Mouse (Mus musculus) layer of hippocampus, postnatal 25 days (tissue): ENCODE results near the gene Nol6. TPM values are rescaled to one million over a fixed set of nuclear protein-coding genes. Genes with fewer than 3 reads are reported as not detected.
"Not testable (repeated sequence)": the region's sequence is repeated elsewhere in the genome, so short reads cannot be mapped to it uniquely, and the experiment has no call there.

ENCODE experiments used
- DNase-seq, 2 experiments: peaks; one replicate each; pipeline ENCODE4 v3.0.0; 2022; ENCODE audit warnings: mixed read lengths in 2 of 2, low spot score in 1 of 2; ENCODE audit errors: extremely low spot score in 1 of 2
- total RNA-seq, 2 experiments: library from RNA; stranded (reverse); gene quantifications; 2 replicates each; pipeline ENCODE4 v1.2.3; 2021

The Nol6 gene
- total RNA-seq, 2 experiments from 2014 or later: 101 to 103 TPM

DNA sequence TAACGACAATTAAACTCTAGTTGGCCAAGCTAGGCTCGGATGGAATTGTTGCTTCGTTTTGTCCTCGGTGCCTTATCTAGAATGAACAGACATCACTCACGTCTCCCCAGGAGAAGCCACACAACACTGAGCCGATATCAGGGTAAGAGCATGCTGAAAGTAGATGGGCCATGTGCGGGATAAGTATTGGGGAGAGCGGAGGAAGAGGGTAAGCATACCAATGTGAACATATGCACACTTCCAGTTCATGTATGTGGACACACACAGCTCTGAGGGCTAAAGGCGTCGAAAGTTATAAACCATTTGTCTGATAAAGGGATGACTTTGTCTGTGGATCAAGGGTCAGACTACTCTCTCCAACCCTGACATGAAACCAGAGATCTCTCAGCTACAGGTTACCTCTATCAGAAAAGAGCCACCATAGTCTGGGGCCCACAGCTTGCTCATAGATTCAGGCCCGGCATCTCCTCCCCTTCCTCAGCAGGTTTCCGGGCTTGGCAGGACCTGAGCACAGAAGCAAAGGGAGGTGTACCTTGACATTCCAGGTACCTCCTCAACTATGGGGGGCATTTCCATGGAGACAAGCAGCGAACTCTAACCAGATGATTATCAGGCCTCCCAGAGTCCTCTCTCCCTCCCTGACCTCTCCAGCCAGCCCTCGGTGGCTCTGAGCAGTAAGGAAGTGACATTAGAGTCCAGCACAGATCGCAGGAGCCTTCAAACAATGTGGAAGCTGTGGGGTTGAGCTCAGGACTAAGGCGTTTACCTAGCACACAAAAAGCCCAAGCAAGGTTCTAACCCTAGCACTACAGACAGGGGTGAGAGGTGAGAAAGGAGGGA is 36.6 kb downstream of the Nol6 start:
- no peak for DNase-seq

GRCm38 (mm10) chr4:41086947-41087346 is 37.3 kb downstream of the Nol6 start:
- no peak for DNase-seq

DNA sequence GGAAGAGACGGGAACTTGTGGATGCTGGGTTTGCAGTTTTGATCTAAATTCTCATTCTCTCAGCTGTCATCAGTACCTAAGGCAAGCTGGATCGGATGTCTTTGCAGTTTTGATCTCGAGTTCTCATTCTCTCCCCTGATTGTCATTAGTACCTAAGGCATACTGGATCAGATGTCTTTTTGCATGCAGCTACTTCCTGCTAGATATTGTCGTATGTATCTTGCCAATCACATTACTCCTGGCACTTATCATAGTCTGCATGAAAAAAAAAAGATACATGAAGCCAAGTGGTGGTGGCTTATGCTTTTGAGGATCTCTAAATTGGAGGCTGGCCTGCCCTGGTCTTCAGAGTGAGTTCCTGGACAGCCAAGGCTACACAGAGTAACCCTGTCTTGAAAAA is 39.4 kb downstream of the Nol6 start:
- DNase-seq: no peak

DNA sequence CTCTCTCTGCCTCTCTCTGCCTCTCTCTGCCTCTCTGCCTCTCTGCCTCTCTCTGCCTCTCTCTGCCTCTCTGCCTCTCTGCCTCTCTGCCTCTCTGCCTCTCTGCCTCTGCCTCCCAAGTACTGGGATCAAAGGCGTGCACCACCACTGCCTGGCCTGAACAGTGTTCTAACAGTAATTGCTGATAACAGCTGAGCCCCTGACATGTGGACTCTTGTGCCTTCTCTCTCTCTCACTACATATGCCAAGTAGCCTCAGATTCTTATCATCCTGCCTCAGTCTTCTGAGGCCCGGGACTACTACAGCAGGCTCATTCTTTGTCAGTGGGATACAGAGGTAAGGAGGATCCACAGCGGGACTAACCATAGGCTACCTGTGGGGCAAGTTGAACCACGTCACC is 41.5 kb downstream of the Nol6 start:
- not testable (repeated sequence) for DNase-seq

DNA sequence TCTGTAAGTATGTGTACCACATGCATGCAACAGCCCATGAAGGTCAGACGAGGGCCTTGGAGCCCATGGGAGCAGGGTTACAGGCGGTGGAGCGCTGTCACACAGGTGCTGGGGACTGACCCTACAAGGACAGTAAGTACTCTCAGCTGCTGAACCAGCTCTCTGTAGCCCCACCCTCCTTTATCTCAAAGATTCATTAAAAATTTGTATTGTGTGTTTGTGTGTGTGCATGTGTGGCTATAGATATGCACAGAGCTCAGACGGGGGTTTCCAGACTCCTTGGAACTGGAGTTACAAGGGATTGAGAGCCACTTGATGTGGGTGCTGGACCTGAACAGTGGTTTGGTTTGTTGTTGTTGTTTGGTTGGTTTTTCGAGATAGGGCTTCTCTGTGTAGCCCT is 42.5 kb downstream of the Nol6 start:
- DNase-seq: no peak

DNA sequence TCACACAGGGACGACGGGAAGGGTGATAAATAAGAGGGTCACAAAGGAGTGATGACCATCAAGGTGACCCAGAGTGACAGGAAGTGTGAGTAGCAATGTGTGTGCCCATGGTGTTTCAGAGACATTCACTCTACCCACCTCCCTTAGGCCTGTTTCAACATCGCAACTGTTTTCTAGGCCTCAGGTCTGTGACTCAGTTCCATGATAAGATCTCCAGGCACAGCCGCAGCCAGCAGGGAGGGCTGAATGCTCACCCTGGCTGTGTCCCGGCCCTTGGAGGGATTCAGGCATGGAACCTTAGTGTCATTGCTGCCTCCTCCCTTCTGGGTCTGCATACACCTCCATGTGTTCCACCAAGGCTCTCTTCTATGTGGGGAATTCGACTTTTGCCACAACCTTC is 45.5 kb downstream of the Nol6 start:
- DNase-seq: no peak

DNA sequence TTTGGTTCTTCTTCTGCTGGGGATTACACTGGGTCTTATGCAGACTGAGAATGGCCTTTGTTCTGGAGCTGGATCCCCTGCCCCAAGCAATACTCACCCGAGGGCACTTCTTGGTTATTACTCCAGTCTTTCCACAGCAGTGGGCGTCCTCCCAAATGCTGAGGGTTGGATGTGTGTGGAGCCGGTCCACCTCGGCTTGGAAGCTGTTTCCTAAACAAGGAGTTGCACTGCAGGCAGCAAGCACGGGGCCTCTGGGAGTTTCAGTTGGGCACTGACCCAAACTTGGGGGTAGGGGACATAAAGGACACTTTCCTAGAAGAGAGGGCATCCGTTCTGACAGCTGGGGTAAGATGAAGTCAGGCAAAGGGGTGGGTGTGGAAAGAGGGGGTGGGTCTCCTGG is 49.8 kb downstream of the Nol6 start:
- no peak for DNase-seq

GRCm38 (mm10) chr4:41073008-41073817 is 51.0 kb downstream of the Nol6 start:
- no peak for DNase-seq

GRCm38 (mm10) chr4:41071500-41072429 is 52.5 kb downstream of the Nol6 start:
- no peak for DNase-seq

DNA sequence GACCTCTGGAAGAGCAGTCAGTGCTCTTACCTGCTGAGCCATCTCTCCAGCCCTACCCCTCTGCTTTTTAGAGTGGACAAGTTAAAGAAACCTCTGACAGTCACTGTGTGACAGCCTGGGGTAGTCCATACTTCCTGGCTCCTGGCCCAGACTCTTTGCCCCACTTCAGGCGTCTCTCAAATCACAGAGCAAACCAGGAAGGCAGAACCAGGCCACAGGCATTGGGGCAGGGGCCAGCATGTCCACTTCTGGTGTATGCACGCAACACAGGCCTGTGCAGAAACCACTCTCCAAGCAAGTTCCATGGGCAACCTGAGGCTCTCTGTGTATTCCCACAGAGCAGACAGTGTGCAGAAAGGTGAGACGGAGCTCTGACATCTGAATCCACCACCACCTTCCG is 59.1 kb downstream of the Nol6 start:
- no peak for DNase-seq

Other genes starting within 250 kb of the Nol6 start
- not detected for gene Spink4, start 204.4 kb downstream of the Nol6 start, total RNA-seq
- gene Bag1, start 176.2 kb downstream of the Nol6 start, total RNA-seq: 100 to 1,000 TPM; 144 to 165 TPM
- 10 to 100 TPM; 79.7 to 92.7 TPM for gene Chmp5, start 176.0 kb downstream of the Nol6 start, total RNA-seq
- 10 to 100 TPM; 64.7 to 71.8 TPM for gene Nfx1, start 153.5 kb downstream of the Nol6 start, total RNA-seq
- not detected for gene Aqp7, start 76.3 kb downstream of the Nol6 start, total RNA-seq
- not detected for gene Aqp3, start 26.3 kb downstream of the Nol6 start, total RNA-seq
- 10 to 100 TPM; 76.4 to 77.5 TPM for gene Ube2r2, start 11.3 kb upstream of the Nol6 start, total RNA-seq
- 10 to 100 TPM; 40.5 to 48.3 TPM for gene Ubap2, start 150.7 kb upstream of the Nol6 start, total RNA-seq
- 10 to 100 TPM; 45.8 to 49.6 TPM for gene Dcaf12, start 190.4 kb upstream of the Nol6 start, total RNA-seq
- gene Ubap1, start 224.5 kb upstream of the Nol6 start, total RNA-seq: 10 to 100 TPM; 41.4 to 42.1 TPM